Mouse (Mus musculus) stomach, embryonic 14.5 days (tissue): ENCODE results near the gene 1500009C09Rik. TPM values are rescaled to one million over a fixed set of nuclear protein-coding genes. Genes with fewer than 3 reads are reported as not detected.

Source experiments
- ATAC-seq: fragments of 200-750 bp; cut with Nextera tagmentation; 2 replicates; pipeline ENCODE4 v1.8.0; 2017; ENCODE audit warnings: low read depth, moderate TSS enrichment; ENCODE audit not compliant: insufficient number of reproducible peaks, insufficient read depth, low FRiP score
- H3K27ac ChIP-seq: fragments of 300-500 bp; sonication (generic); 2 replicates; pipeline ENCODE4 v1.5.1; 2014; ENCODE audit warnings: mild to moderate bottlenecking, low read length, moderate library complexity, mixed read lengths
- H3K27me3 ChIP-seq: fragments of 300-500 bp; sonication (generic); 2 replicates; pipeline ENCODE4 v1.6.1; 2014; ENCODE audit warnings: low read length, control low read depth, mixed read lengths; ENCODE audit not compliant: control insufficient read depth, insufficient read depth
- H3K36me3 ChIP-seq: fragments of 300-500 bp; sonication (generic); 2 replicates; pipeline ENCODE4 v1.6.1; 2014; ENCODE audit warnings: mild to moderate bottlenecking, control low read depth, low read length, moderate library complexity, mixed read lengths; ENCODE audit not compliant: control insufficient read depth, insufficient read depth
- H3K4me1 ChIP-seq: fragments of 300-500 bp; sonication (generic); 2 replicates; pipeline ENCODE4 v1.6.1; 2014; ENCODE audit warnings: low read length, control low read depth, mixed read lengths; ENCODE audit not compliant: control insufficient read depth, insufficient read depth
- H3K4me2 ChIP-seq: fragments of 300-500 bp; sonication (generic); replicated peaks from 2 replicates; pipeline ENCODE4 v1.6.1; 2014; ENCODE audit warnings: low read depth, low read length, control low read depth
- H3K4me3 ChIP-seq: fragments of 300-500 bp; sonication (generic); 2 replicates; pipeline ENCODE4 v1.5.1; 2014; ENCODE audit warnings: low read depth, low read length, control low read depth
- H3K9ac ChIP-seq: fragments of 300-500 bp; sonication (generic); replicated peaks from 2 replicates; pipeline ENCODE4 v1.6.1; 2014; ENCODE audit warnings: low read depth, mild to moderate bottlenecking, control low read depth, low read length, moderate library complexity, mixed read lengths
- H3K9me3 ChIP-seq: fragments of 300-500 bp; sonication (generic); 2 replicates; pipeline ENCODE4 v1.6.1; 2016; ENCODE audit warnings: low read depth, low read length, control low read depth; ENCODE audit not compliant: control insufficient read depth
- WGBS: fragments of 180-500 bp; shearing (Covaris S2); extraction: QIAGEN DNeasy Blood & Tissue Kit; methylation state at CpG from one replicate; pipeline ENCODE4 v1.1.7; 2014; 5-methylcytosine and 5-hydroxymethylcytosine counted together
- polyA plus RNA-seq: library from polyadenylated mRNA; unstranded; fragments of >200 nt; fragmentation: Nextera tagmentation; extraction: Ambion mirVana; gene quantifications from 2 replicates; pipeline ENCODE4 v1.2.1, GENCODE M21; 2014

1500009C09Rik gene
- polyA plus RNA-seq, 1 experiment from 2014 or later, result not detected

DNA sequence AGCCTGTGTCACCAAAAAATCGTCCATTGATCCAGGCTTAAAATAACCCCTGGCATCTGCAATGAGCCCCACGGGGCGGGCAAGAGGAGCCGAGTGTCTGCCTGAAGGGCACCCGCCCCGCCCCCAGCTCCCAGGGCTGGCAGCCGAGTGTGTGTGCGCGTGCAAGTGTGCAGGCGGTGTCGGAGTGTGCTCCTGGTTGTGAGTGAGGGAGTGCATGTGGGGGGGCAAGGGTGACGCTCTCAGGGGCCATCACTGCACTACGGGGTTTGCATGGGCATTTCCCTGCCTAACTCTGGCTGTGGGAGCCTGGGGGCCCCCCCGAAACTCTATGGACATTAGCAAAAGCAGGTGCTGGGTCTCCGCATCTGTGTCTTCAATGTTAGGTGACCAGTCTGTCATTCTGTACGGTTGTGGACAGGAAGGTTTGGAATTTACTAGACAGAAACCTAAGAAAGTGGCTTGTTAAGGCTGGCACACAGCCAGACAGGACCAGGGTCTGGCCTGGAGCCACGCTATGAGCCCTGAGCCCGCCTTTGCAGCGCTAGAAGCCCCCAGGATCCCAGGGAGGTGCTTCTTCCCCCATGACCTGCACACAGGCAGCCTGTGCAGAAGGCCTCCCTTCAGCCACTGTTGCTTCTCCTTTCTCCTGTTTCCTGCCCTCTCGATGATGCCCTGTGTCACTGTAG is 35.9 kb upstream of the 1500009C09Rik start:
- no peak overlapping the region for H3K9ac ChIP-seq
- peaks cover 33% of the 10 kb centered on the region for H3K27me3 ChIP-seq
- 51% methylated on average over 20 of the region's 20 CpGs for WGBS

DNA sequence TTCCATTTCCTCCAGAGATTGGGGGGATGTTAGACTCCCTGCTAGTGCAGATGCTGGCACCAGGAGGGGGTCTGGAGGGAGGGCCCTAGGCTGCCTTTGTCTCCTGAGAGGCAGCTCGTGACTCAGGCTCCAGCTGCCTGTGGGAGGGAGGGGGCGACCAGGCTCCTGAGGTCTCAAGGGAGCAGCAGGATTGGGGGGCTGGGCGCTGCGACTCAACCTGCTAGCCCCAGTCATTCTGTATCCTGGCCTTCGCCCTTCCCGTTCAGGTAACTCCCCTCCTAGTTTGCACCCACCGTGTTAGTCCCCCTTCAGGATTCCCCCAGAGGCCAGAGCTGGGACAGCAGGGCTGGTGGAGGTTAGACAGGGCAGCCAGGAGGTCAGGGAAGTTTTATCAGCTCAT is 35.2 kb upstream of the 1500009C09Rik start:
- no peak overlapping the region for H3K4me2 ChIP-seq
- H3K4me1 ChIP-seq, result peaks cover 6% of the 10 kb centered on the region; the same call in 1 of the 2 replicates
- H3K9me3 ChIP-seq, result no peaks in the 10 kb centered on the region
- peaks cover 26% of the 10 kb centered on the region for H3K27me3 ChIP-seq
- ATAC-seq, result no peak
- H3K27ac ChIP-seq, result no peak overlapping the region
- 25% methylated on average over 7 of the region's 7 CpGs for WGBS
- no peak overlapping the region for H3K9ac ChIP-seq
- no peak overlapping the region for H3K4me3 ChIP-seq
- H3K36me3 ChIP-seq, result no peaks in the 10 kb centered on the region

More for the DNA sequence above, 35.9 kb upstream of the 1500009C09Rik start:
- Histone ChIP-seq H3K27ac (no peak overlapping the region), H3K4me2 (no peak overlapping the region), H3K9me3 (no peaks in the 10 kb centered on the region), H3K36me3 (no peaks in the 10 kb centered on the region), H3K4me3 (no peak overlapping the region), H3K4me1 (peaks cover 12% of the 10 kb centered on the region; the same call in 1 of the 2 replicates)
- ATAC-seq, result no peak

DNA sequence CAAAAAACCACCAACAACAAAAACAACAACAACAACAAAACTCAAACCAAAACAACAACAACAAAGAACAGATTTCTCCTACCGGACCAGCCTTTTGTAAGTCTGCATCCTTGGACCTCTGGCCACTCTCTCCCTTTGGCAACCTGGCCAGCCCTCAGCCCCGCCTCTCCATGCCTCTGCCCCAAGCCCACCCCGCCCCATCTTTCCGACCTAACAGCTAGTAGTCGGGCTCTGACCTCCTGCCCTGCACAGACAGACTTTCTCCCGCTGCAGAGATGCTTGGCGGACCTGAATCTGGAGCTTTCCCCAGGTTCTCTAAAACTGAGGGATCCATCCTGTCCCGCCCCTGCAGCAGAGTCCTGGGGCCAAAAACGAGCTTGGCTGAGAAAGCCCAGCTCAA is 34.2 kb upstream of the 1500009C09Rik start:
- 29% methylated on average over 9 of the region's 9 CpGs for WGBS
- Histone ChIP-seq H3K9me3 (no peaks in the 10 kb centered on the region), H3K36me3 (no peaks in the 10 kb centered on the region), H3K9ac (no peak overlapping the region), H3K27me3 (peaks cover 22% of the 10 kb centered on the region), H3K4me1 (no peaks in the 10 kb centered on the region), H3K4me2 (no peak overlapping the region), H3K4me3 (no peak overlapping the region), H3K27ac (no peak overlapping the region)
- ATAC-seq, result no peak

DNA sequence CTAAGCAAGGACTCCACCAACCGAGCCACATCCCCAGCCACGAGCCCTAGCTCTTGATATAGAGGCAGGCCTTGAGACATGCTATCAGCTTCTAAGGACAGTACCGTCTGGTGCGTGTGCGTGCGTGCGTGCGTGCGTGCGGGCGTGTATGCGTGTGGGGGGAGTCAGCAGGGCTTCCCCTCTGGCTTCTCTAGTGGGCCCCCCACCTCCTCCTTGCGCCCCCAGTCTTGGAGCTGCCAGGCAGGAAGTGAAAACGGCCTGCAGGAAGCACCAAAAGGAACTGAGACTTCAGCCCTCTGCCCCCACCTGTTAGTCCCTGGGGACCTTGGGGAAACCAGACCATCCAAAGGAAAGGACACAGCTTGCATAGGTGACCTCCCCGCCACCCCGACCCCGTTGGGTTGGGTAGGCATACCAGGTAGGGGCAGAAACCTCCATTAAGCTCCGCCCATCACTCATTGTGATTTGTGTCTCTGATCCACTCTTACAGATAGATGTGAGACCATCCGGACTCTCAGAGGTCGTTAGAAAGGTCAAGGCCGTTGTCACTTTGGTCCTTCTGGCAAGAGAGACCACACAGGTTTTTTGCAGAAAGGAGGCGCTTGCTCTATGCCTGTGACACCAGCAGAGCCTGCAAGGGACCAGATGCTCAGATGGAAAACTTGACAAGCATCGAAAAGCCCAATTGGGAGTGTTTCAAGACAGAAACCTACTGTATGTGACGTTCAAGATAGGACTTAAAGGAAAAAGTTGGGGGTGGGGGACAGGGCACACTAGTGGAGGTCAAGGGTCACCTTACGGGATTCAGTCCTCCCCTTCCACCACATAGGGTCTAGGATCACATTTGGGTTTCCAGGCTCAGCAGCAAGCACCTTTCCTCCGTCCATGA is 33.2 kb upstream of the 1500009C09Rik start:
- Histone ChIP-seq H3K9me3 (no peaks in the 10 kb centered on the region), H3K36me3 (no peaks in the 10 kb centered on the region), H3K27me3 (peaks cover 19% of the 10 kb centered on the region)

GRCm38 (mm10) chr15:82220003-82220675 is 32.1 kb upstream of the 1500009C09Rik start:
- Histone ChIP-seq H3K4me3 (no peak overlapping the region), H3K36me3 (no peaks in the 10 kb centered on the region), H3K9me3 (no peaks in the 10 kb centered on the region), H3K4me1 (no peaks in the 10 kb centered on the region), H3K27me3 (peaks cover 18% of the 10 kb centered on the region), H3K27ac (no peak overlapping the region), H3K9ac (no peak overlapping the region), H3K4me2 (no peak overlapping the region)
- no peak for ATAC-seq
- WGBS, result 76% methylated on average over 11 of the region's 12 CpGs

More for the DNA sequence above, 33.2 kb upstream of the 1500009C09Rik start:
- Histone ChIP-seq H3K9ac (no peak overlapping the region), H3K4me1 (no peaks in the 10 kb centered on the region), H3K4me2 (no peak overlapping the region), H3K4me3 (no peak overlapping the region), H3K27ac (no peak overlapping the region)
- no peak for ATAC-seq
- 77% methylated on average over 26 of the region's 26 CpGs for WGBS

GRCm38 (mm10) chr15:82221104-82221860 is 30.9 kb upstream of the 1500009C09Rik start:
- no peak overlapping the region for H3K4me2 ChIP-seq
- H3K27ac ChIP-seq, result no peak overlapping the region
- no peaks in the 10 kb centered on the region for H3K9me3 ChIP-seq
- no peak overlapping the region for H3K4me3 ChIP-seq
- no peaks in the 10 kb centered on the region for H3K4me1 ChIP-seq
- no peak for ATAC-seq
- no peak overlapping the region for H3K9ac ChIP-seq
- H3K27me3 ChIP-seq, result peaks cover 7% of the 10 kb centered on the region; the same call in 1 of the 2 replicates
- 69% methylated on average over 14 of the region's 14 CpGs for WGBS
- no peaks in the 10 kb centered on the region for H3K36me3 ChIP-seq

DNA sequence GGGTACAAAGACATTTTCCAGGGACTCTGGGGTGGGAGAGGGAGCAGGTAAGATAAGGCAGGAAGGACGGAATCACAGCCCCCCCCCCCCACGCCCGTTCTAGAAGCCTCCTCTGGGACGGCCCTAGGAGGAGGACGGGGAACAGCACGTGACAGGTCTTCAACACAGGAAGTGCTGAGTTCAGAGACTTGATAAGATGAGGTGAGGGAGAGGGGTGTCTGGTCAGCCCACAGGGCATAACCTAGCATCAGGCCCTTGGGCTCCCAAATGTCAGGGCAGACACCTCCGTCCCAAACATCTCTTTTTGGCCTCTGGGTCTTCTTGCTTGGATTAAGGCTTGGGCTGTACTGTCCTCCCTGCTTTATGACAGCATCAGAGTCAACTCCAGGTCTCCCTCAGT is 28.9 kb upstream of the 1500009C09Rik start:
- no peak overlapping the region for H3K4me3 ChIP-seq
- no peaks in the 10 kb centered on the region for H3K36me3 ChIP-seq
- H3K9ac ChIP-seq, result no peak overlapping the region
- WGBS, result 42% methylated on average over 7 of the region's 7 CpGs
- H3K9me3 ChIP-seq, result no peaks in the 10 kb centered on the region
- no peaks in the 10 kb centered on the region for H3K4me1 ChIP-seq
- H3K27ac ChIP-seq, result no peak overlapping the region
- peak; percentile 20; the same call in 1 of the 2 replicates for ATAC-seq
- H3K27me3 ChIP-seq, result 0 out of 2 replicates have a peak, but pooled peaks cover 6% of the 10 kb centered on the region
- peak overlapping the region; percentile 40; the same call in 1 of the 2 replicates for H3K4me2 ChIP-seq
